Mouse (Mus musculus) gastrocnemius, postnatal 10 days (tissue): ENCODE results near the gene Islr2. TPM values are rescaled to one million over a fixed set of nuclear protein-coding genes. Genes with fewer than 3 reads are reported as not detected.

Experiments
- DNase-seq: peaks from one replicate; pipeline ENCODE4 v3.0.0; 2021; ENCODE audit warnings: mixed read lengths
- total RNA-seq, 2 experiments: library from RNA; stranded (reverse); gene quantifications; 2 replicates each; pipeline ENCODE4 v1.2.3; 2021

The Islr2 gene
- total RNA-seq, 2 experiments from 2014 or later, result 4.3 to 4.5 TPM

DNA sequence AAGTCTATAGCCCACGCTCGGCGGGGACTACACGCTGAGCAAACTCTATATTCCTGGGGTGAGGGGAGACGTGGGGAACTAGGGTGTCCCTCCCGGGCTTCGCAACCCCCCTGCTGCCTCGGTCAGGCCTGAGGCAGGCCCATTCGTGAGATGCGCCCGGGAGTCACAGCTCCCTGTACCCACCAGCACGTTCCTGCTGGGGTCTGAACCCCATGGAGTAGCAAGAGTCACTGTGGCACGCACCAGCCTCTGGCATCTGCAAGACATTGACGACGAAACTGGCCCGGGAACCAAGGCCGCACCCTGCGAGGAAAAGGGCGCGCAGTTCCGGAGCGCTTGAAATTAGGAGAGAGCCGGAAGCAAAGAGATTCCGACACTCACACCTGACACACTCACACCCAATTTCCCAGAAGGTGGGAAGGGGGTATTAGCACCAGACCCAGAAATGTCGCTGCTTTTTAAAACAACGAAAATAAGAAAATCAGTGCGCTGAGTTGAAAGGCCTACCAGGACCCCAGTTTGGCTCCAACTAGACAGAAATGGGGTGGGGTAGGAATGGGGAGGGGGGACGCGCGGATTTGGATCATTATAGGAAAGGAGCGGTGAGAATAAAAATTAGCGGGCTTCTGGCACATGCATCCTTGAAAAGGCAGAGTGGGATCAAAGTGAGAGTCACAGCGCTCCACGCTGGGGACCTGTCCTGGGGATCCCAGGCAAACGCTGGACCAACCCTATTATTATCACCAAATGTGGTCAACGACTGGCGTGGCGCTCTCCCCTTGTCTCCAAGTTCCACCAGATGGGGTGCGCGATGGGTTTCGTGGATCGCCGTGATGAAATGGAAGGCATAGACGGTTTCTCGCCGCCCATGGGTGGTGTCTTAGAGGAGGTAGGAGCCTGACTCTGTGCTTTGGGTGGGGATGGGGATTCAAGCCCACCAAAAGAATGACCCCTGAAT is 7.2 kb downstream of the Islr2 start:
- no peak for DNase-seq

DNA sequence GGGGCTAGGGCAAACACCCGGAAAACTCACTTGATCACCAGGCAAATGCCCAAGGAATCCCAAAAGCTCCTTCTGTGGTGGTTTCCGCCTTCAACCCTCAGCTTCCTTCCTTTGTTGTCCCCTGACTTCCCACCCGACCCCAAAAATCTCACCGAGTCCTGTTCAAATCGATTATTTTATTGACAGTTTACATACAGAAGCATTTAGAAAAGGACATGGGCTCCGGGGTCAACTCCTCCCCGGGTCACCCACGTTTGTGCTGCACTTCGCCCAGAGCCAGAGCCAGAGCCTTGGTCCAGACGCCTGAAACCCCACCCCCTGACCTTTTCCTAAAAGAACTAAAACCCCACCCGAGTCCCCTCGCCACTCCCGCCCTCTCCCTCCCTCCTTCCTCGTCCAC is 8.0 kb downstream of the Islr2 start:
- no peak for DNase-seq

GRCm38 (mm10) chr9:58195671-58196070 is 8.4 kb downstream of the Islr2 start:
- DNase-seq, result no peak

- no peak for DNase-seq
These were observed 9.9 kb downstream of the Islr2 start for GRCm38 (mm10) chr9:58194222-58194621.

DNA sequence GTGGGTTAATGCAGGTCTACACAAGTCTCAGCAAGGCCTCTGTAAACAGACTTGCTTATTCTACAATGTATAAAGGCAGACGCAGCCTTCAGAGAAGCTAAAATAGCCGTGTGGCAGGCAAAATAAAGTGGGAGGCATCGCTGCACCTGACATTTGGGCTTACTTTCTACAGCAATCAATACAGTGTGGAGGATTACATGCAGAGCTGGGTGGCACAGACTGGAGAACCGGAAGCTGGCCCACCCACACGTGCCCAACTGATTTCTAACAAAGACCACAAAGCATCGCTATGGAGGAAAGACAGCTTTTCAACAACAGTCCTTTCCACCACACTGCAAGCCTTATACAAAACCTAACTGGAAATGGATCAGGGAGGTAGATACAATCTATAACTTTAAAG is 19.7 kb downstream of the Islr2 start:
- no peak for DNase-seq

DNA sequence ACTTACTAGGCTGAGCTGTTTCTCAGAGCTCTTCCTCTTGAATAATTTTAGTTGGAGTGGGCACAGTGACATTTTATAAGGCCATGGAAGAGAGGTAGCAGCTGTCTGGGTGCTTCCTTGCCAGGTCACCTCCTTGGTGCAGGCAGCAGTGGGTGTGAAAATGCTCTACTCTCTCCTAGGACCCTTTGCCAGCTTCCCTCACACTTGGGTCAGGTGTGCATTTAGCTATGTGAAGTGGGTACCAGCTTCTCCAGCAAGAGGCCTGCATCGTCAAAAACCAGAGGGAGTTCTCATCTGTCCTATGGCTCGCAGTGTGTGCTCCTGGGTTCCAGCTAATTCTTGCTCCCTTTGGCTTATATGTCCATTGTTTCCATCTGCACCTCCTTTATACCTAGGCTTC is 24.7 kb downstream of the Islr2 start:
- DNase-seq, result no peak

DNA sequence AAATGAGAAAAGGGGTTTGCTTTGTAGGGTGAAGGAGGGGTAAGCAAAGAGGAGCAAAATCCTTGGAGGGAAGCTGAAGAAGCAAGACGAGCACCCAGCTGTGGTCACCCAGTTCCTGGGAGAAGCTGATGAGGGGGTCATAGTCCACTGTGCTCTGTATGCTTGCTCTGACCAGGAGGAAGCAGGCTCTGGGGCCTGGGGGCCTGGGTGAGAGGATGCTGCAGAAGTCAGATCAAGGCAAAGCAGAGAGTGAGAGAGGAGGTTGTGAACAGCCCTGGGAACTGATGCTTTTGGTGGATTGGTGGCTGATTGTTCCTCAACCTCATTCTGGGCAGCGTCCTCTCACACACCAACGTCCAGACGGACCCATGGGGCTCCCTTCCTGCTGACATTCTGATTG is 27.0 kb downstream of the Islr2 start:
- no peak for DNase-seq

GRCm38 (mm10) chr9:58175745-58176487 is 28.2 kb downstream of the Islr2 start:
- no peak for DNase-seq

DNA sequence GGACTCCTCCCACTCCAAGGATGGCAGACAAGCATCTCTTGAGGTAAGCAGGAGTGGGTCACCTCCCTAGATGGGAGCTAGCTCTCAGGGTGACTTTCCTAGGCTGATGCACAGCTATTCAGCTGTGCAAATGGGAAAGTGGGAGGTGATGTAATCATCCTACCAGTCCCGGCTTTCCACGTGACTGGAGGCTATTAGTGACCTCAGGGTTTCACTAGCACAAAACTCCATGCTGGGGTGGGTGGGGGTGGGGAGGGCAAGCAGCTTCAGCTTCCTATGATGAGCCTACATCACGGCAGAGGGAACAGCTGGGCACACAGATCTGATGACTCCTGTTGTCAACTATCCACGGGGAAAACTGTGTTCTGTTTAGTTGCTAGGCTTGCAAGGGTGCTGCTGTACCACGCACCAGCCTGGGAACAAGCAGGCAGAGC is 29.3 kb downstream of the Islr2 start:
- no peak for DNase-seq

DNA sequence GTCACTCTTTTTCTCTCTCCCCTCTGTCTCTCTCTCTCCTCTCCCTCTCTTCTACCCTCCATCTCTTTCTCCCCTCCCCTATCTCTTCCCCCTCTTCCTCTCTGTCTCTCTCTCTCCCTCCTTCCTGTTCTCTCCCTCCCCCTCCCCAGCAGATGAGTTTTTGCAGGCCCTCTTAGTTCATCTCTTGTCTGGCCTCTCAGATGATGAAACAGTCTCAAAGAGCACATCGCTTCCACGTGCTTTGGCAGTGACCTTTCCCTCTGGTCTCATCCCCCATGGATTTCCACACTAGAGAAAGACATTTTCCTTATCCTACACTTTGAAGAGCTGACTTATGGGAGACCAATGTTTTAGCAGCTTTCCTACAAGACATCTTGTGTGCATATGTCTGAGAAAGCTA is 31.3 kb downstream of the Islr2 start:
- no peak for DNase-seq

DNA sequence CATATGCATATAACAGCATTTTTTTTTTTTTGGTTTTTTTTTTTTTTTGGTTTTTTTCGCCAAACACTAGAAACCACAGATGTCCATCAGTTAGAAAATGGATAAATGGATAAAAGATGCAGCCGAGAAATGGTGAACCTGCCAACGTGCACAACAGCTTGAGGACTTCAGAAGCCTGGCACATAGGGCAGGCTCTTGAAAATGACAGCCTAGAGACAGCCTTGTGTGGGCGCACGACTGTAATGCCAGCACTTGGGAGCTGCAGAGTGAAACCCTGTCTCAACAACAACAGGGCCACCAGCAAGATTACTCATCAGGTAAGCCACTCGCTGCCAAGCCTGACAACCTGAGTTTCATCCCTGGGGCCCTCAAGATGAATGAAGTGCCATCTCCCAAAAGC is 34.7 kb downstream of the Islr2 start:
- DNase-seq, result no peak

DNA sequence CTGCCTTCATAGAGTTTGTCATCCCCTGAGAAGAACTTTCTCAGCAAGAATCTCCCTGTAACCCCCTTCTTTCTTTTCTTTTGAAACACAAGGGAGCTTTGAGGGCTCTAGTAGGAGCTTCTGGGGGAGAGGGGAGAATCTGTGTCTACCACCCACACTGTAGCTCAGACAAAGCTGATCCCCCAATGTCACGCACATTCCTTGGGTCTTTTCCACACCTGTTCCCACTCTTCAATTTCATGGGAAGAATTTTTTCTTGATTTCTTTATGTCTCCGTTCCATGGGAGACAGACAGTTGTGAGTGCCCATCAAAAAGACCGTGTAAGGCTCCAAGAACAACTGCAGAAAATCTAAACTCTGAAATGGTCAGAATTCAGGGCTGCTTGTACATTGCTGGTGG is 35.2 kb downstream of the Islr2 start:
- DNase-seq, result no peak

- no peak for DNase-seq
These were observed 38.3 kb downstream of the Islr2 start for GRCm38 (mm10) chr9:58165779-58166178.

DNA sequence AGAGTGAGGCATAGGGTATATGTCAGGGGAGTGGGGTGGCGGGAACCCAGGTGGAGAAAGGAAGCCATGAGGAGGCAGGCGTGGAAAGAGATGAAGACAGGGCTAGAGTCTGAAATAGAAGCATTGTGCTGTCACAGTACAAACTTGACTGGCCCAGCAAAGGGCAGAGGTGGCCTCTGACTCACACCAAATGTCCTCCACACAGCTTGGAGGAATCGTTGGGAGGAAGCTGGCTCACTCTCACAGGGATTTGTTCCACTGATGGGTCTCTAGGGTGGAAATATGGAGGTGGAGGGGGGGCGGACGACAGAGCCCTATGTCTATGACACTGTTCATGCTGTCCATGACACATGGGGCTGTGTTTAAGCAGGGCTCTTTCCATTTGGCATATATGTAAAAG is 41.0 kb downstream of the Islr2 start:
- DNase-seq, result no peak

- DNase-seq, result no peak
These were observed 41.9 kb downstream of the Islr2 start for GRCm38 (mm10) chr9:58162173-58162572.

- no peak for DNase-seq
These were observed 43.8 kb downstream of the Islr2 start for GRCm38 (mm10) chr9:58160315-58160714.

DNA sequence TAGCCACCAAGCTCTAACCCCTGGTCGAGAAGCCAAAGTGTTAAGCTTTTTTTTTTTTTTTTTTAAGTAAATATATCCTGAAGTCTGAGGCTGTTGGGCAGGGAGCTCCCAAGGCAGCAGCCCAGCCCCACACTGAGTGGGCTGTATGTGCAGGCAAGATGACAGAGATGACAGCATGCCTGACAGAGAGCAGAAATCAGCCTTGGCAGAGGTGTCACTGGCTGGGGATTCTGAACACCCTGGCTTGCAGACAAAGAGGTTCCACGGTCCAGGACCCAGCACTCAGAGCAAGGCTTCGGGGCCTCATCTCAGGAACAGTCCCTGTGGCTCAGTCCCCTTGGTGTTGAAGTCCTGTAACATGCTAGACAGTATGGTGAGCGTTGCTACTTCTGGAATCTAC is 44.3 kb downstream of the Islr2 start:
- DNase-seq, result no peak

DNA sequence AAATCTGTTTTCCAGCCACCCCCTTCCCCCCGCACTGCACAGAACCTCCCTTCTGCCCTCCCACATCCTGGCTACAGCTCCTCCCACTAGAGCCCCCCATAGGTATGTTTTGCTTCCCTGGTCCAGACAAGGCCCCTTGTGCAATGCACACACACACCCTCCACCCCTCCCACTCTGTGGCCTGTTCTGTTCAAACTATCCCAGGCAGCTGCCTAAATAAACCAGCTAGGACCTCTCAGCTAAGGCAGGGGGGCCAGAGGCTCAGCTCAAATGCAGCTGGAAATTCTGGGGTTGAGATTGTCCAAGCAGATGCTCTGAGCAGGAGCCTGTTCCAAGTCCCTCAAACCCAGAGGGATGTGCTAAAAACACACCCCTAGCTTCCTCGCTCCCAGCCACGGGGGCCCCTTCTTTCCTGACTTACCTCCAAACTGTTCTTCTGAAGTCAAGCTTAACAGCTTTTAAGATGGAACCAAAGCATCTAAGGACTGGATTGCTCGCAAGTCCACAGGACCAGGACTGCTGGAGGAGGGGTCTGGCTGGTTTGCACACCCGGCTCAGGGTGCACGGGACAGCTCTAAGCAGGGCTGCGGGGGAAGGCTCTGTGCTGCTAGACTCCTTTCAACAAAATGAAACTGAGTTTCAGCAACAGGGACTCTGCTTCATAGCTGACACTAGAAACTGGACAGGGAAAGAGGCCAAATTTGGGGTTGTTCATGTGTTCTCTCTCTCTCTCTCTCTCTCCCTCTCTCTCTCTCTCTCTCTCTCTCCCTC is 45.4 kb downstream of the Islr2 start:
- DNase-seq, result peak; percentile 46

GRCm38 (mm10) chr9:58157838-58158237 is 46.3 kb downstream of the Islr2 start:
- DNase-seq, result peak; percentile 34

DNA sequence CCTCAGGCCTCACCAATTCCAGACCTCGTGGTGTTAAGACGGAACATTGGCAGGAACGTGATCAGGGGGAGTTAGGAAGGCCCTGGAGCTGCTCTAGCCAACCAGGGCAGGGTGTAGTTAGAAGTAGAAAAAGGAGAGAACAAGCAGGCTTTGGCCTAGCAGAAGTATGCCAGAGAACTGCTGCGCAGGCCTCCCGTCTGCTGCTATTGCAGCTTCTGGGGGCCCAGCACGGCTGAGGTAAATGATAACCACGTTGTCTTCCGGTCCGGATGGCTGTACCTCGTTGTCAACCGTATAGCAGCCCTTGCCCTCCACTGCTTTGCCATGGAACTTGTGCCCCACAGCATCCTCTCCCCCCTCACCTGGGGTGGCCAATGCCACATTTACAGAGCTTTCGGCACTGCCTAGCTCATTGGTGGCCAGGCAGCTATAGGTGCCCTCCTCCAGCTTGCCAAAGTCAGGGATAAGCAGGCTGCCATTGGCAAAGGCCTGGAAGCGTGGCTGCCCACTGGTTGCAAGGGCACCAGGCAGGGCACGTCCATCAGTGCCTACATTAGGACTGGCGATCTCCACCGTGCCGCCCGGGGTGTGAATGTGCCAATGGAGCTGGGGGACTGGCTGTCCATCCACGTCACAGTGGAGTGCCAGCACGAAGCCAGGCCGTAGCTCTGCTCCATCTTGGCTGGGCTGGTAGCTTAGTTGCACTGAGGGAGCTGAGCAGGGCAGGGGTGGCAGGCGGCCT is 47.1 kb downstream of the Islr2 start:
- DNase-seq, result no peak

- DNase-seq, result peak; percentile 81
These were observed 48.8 kb downstream of the Islr2 start for GRCm38 (mm10) chr9:58155366-58155765.

GRCm38 (mm10) chr9:58153095-58153494 is 51.0 kb downstream of the Islr2 start:
- DNase-seq, result no peak
